Mouse (Mus musculus) hindbrain, embryonic 15.5 days (tissue): Measurements from ENCODE around the gene Slco1c1. TPM values are rescaled to one million over a fixed set of nuclear protein-coding genes. Genes with fewer than 3 reads are reported as not detected.
A peak's percentile ranks its signal among the peaks of the same experiment; 100 is the strongest.

Experiments used
- ATAC-seq: fragments of 200-750 bp; cut with Nextera tagmentation; 2 replicates; pipeline ENCODE4 v1.8.0; 2017; ENCODE audit warnings: low read depth, moderate number of reproducible peaks, moderate TSS enrichment; ENCODE audit not compliant: low FRiP score
- H3K27ac ChIP-seq: fragments of 300-500 bp; sonication (generic); replicated peaks from 2 replicates; pipeline ENCODE4 v1.5.1; 2015; ENCODE audit warnings: mild to moderate bottlenecking, inconsistent platforms
- H3K27me3 ChIP-seq: fragments of 300-500 bp; sonication (generic); 2 replicates; pipeline ENCODE4 v1.6.1; 2015; ENCODE audit warnings: control low read depth, inconsistent platforms
- H3K36me3 ChIP-seq: fragments of 300-500 bp; sonication (generic); 2 replicates; pipeline ENCODE4 v1.6.1; 2015; ENCODE audit warnings: control low read depth, inconsistent platforms
- H3K4me1 ChIP-seq: fragments of 300-500 bp; sonication (generic); replicated peaks from 2 replicates; pipeline ENCODE4 v1.6.1; 2015; ENCODE audit warnings: control low read depth, inconsistent platforms
- H3K4me2 ChIP-seq: fragments of 300-500 bp; sonication (generic); 2 replicates; pipeline ENCODE4 v1.6.1; 2015; ENCODE audit warnings: moderate library complexity, mild to moderate bottlenecking, inconsistent platforms
- H3K4me3 ChIP-seq: fragments of 300-500 bp; sonication (generic); 2 replicates; pipeline ENCODE4 v1.5.1; 2015; ENCODE audit warnings: mild to moderate bottlenecking, inconsistent platforms
- H3K9ac ChIP-seq: fragments of 300-500 bp; sonication (generic); 2 replicates; pipeline ENCODE4 v1.6.1; 2015; ENCODE audit warnings: inconsistent platforms
- H3K9me3 ChIP-seq: fragments of 300-500 bp; sonication (generic); 2 replicates; pipeline ENCODE4 v1.6.1; 2016; ENCODE audit warnings: control low read depth, inconsistent platforms
- WGBS: fragments of 180-500 bp; shearing (Covaris S2); methylation state at CpG from one replicate; pipeline ENCODE4 v1.1.7; 2015; 5-methylcytosine and 5-hydroxymethylcytosine counted together
- polyA plus RNA-seq: library from polyadenylated mRNA; unstranded; fragments of >200 nt; fragmentation: Nextera tagmentation; extraction: Ambion mirVana; gene quantifications from 2 replicates; pipeline ENCODE4 v1.2.1, GENCODE M21; 2015

Gene Slco1c1
- polyA plus RNA-seq: 15.6 and 18.9 TPM in 2 replicates

- 45% methylated on average over 2 of the region's 2 CpGs for WGBS
Measured at GRCm38 (mm10) chr6:141523747-141524640, at the start of gene Slco1c1. Slco1c1 (plus strand) TSS chr6:141524368.

GRCm38 (mm10) chr6:141474696-141475095, 49.5 kb upstream of the Slco1c1 start:
- Histone ChIP-seq H3K27ac (no peak overlapping the region), H3K27me3 (no peaks in the 10 kb centered on the region), H3K9ac (no peak overlapping the region), H3K4me1 (no peaks in the 10 kb centered on the region), H3K36me3 (no peaks in the 10 kb centered on the region), H3K4me3 (no peak overlapping the region), H3K4me2 (no peak overlapping the region), H3K9me3 (no peaks in the 10 kb centered on the region)
- no peak for ATAC-seq
- WGBS: 55% methylated on average over 3 of the region's 3 CpGs

More at GRCm38 (mm10) chr6:141523747-141524640, at the start of gene Slco1c1:
- no peak for ATAC-seq
- Histone ChIP-seq H3K27me3 (no peaks in the 10 kb centered on the region), H3K4me2 (no peak within 1 kb of the TSS), H3K9ac (no peak within 1 kb of the TSS), H3K27ac (no peak within 1 kb of the TSS), H3K9me3 (no peaks in the 10 kb centered on the region), H3K4me1 (no peaks in the 10 kb centered on the region), H3K4me3 (no peak within 1 kb of the TSS), H3K36me3 (no peaks in the 10 kb centered on the region)

GRCm38 (mm10) chr6:141485302-141486021, 38.7 kb upstream of the Slco1c1 start:
- no peak overlapping the region for H3K4me2 ChIP-seq
- 52% methylated on average over 10 of the region's 10 CpGs for WGBS
- H3K9ac ChIP-seq: no peak overlapping the region

GRCm38 (mm10) chr6:141487266-141487665, 36.9 kb upstream of the Slco1c1 start:
- H3K27me3 ChIP-seq: peaks cover 4% of the 10 kb centered on the region; the same call in 1 of the 2 replicates
- H3K36me3 ChIP-seq: no peaks in the 10 kb centered on the region
- no peaks in the 10 kb centered on the region for H3K9me3 ChIP-seq
- H3K9ac ChIP-seq: no peak overlapping the region
- H3K4me2 ChIP-seq: no peak overlapping the region
- no peaks in the 10 kb centered on the region; the same call in 1 of the 2 replicates for H3K4me1 ChIP-seq
- H3K27ac ChIP-seq: no peak overlapping the region
- WGBS: 63% methylated on average over 7 of the region's 7 CpGs
- peak; percentile 68; the same call in 1 of the 2 replicates for ATAC-seq
- H3K4me3 ChIP-seq: no peak overlapping the region

More at GRCm38 (mm10) chr6:141485302-141486021, 38.7 kb upstream of the Slco1c1 start:
- H3K36me3 ChIP-seq: no peaks in the 10 kb centered on the region
- no peak overlapping the region for H3K27ac ChIP-seq
- H3K4me3 ChIP-seq: no peak overlapping the region
- H3K27me3 ChIP-seq: no peaks in the 10 kb centered on the region
- no peaks in the 10 kb centered on the region for H3K9me3 ChIP-seq
- H3K4me1 ChIP-seq: no peaks in the 10 kb centered on the region; the same call in 1 of the 2 replicates
- ATAC-seq: peak; percentile 86

- Histone ChIP-seq H3K27me3 (peaks cover 4% of the 10 kb centered on the region; the same call in 1 of the 2 replicates), H3K36me3 (no peaks in the 10 kb centered on the region), H3K4me2 (no peak overlapping the region), H3K4me1 (no peaks in the 10 kb centered on the region; the same call in 1 of the 2 replicates), H3K9ac (no peak overlapping the region), H3K4me3 (no peak overlapping the region), H3K9me3 (no peaks in the 10 kb centered on the region), H3K27ac (no peak overlapping the region)
- no peak for ATAC-seq
- WGBS: 15% methylated on average over 11 of the region's 11 CpGs
Measured at GRCm38 (mm10) chr6:141488619-141489018, 35.5 kb upstream of the Slco1c1 start.

GRCm38 (mm10) chr6:141494909-141495308, 29.3 kb upstream of the Slco1c1 start:
- Histone ChIP-seq H3K9me3 (no peaks in the 10 kb centered on the region), H3K4me3 (no peak overlapping the region), H3K4me1 (peaks cover 4% of the 10 kb centered on the region; the same call in 1 of the 2 replicates), H3K36me3 (no peaks in the 10 kb centered on the region), H3K9ac (no peak overlapping the region), H3K27ac (0 out of 2 replicates have a peak overlapping the region, but pooled peaks have one; percentile 10), H3K4me2 (no peak overlapping the region), H3K27me3 (peaks cover 6% of the 10 kb centered on the region; the same call in 1 of the 2 replicates)
- ATAC-seq: no peak
- 68% methylated on average over 4 of the region's 4 CpGs for WGBS

GRCm38 (mm10) chr6:141495634-141496418, 28.3 kb upstream of the Slco1c1 start:
- Histone ChIP-seq H3K4me1 (peaks cover 4% of the 10 kb centered on the region; the same call in 1 of the 2 replicates), H3K4me2 (no peak overlapping the region), H3K9me3 (no peaks in the 10 kb centered on the region), H3K9ac (no peak overlapping the region), H3K27ac (no peak overlapping the region), H3K27me3 (peaks cover 6% of the 10 kb centered on the region; the same call in 1 of the 2 replicates), H3K36me3 (no peaks in the 10 kb centered on the region), H3K4me3 (no peak overlapping the region)
- 6% methylated on average over 13 of the region's 13 CpGs for WGBS
- ATAC-seq: peak; percentile 75

- H3K4me2 ChIP-seq: no peak overlapping the region
- H3K9me3 ChIP-seq: no peaks in the 10 kb centered on the region
- 0 out of 2 replicates have a peak, but pooled peaks cover 3% of the 10 kb centered on the region for H3K27me3 ChIP-seq
- no peak overlapping the region for H3K27ac ChIP-seq
- H3K36me3 ChIP-seq: no peaks in the 10 kb centered on the region
- no peak overlapping the region for H3K4me3 ChIP-seq
- ATAC-seq: no peak
- no peak overlapping the region for H3K9ac ChIP-seq
- H3K4me1 ChIP-seq: peaks cover 4% of the 10 kb centered on the region; the same call in 1 of the 2 replicates
Measured at GRCm38 (mm10) chr6:141499511-141499910, 24.7 kb upstream of the Slco1c1 start.

GRCm38 (mm10) chr6:141501171-141501570, 23.0 kb upstream of the Slco1c1 start:
- Histone ChIP-seq H3K9me3 (no peaks in the 10 kb centered on the region), H3K4me1 (no peaks in the 10 kb centered on the region), H3K27me3 (0 out of 2 replicates have a peak, but pooled peaks cover 3% of the 10 kb centered on the region), H3K9ac (no peak overlapping the region), H3K4me2 (no peak overlapping the region), H3K4me3 (no peak overlapping the region), H3K36me3 (no peaks in the 10 kb centered on the region), H3K27ac (no peak overlapping the region)
- no peak for ATAC-seq
- 83% methylated on average over 3 of the region's 3 CpGs for WGBS

GRCm38 (mm10) chr6:141522541-141522940, 1.6 kb upstream of the Slco1c1 start:
- Histone ChIP-seq H3K27me3 (no peaks in the 10 kb centered on the region), H3K9me3 (no peaks in the 10 kb centered on the region), H3K4me3 (no peak overlapping the region), H3K4me2 (no peak overlapping the region), H3K36me3 (no peaks in the 10 kb centered on the region), H3K9ac (no peak overlapping the region), H3K4me1 (no peaks in the 10 kb centered on the region), H3K27ac (no peak overlapping the region)
- 91% methylated on average over 2 of the region's 2 CpGs for WGBS
- ATAC-seq: no peak

- Histone ChIP-seq H3K36me3 (no peaks in the 10 kb centered on the region), H3K4me3 (no peak overlapping the region), H3K9ac (no peak overlapping the region), H3K4me1 (no peaks in the 10 kb centered on the region), H3K27me3 (no peaks in the 10 kb centered on the region), H3K9me3 (no peaks in the 10 kb centered on the region), H3K4me2 (no peak overlapping the region), H3K27ac (no peak overlapping the region)
- WGBS: 52% methylated on average over 1 of the region's 1 CpGs
- ATAC-seq: no peak
Measured at GRCm38 (mm10) chr6:141525787-141526186, 1.6 kb downstream of the Slco1c1 start.
